Mouse (Mus musculus) B cell, adult 2 months (primary cell): ENCODE results near the gene Slc9a3r2.
A peak's percentile ranks its signal among the peaks of the same experiment; 100 is the strongest.

Source experiments
- DNase-seq, 2 experiments: peaks; one replicate each; pipeline ENCODE4 v3.0.0; 2022

Slc9a3r2 gene

GRCm38 (mm10) chr17:24635024-24635423, 15.1 kb downstream of the Slc9a3r2 start:
- DNase-seq, result no peak

GRCm38 (mm10) chr17:24633831-24634230, 16.3 kb downstream of the Slc9a3r2 start:
- no peak for DNase-seq

GRCm38 (mm10) chr17:24632813-24633449, 17.2 kb downstream of the Slc9a3r2 start:
- DNase-seq, result no peak

- DNase-seq, result peak; percentile 82 to 83
Measured at GRCm38 (mm10) chr17:24632167-24632812, 17.8 kb downstream of the Slc9a3r2 start, which contains the start of the genes Tsc2 and Nthl1. Gene Tsc2 (minus strand): TSS chr17:24632630. Gene Nthl1 (plus strand): TSS chr17:24632680.

GRCm38 (mm10) chr17:24630072-24630471, 20.1 kb downstream of the Slc9a3r2 start:
- no peak for DNase-seq

- peak; percentile 86 to 89 for DNase-seq
Measured at GRCm38 (mm10) chr17:24628646-24629045, 21.5 kb downstream of the Slc9a3r2 start.

- no peak for DNase-seq
Measured at GRCm38 (mm10) chr17:24625472-24625871, 24.7 kb downstream of the Slc9a3r2 start.

- DNase-seq, result no peak
Measured at GRCm38 (mm10) chr17:24617561-24618194, 32.4 kb downstream of the Slc9a3r2 start.

- no peak for DNase-seq
Measured at GRCm38 (mm10) chr17:24610711-24611110, 39.4 kb downstream of the Slc9a3r2 start.

- DNase-seq, result no peak
Measured at GRCm38 (mm10) chr17:24608874-24609273, 41.3 kb downstream of the Slc9a3r2 start.

- DNase-seq, result no peak
Measured at GRCm38 (mm10) chr17:24608370-24608769, 41.8 kb downstream of the Slc9a3r2 start.

GRCm38 (mm10) chr17:24604557-24604956, 45.6 kb downstream of the Slc9a3r2 start:
- DNase-seq, result no peak

GRCm38 (mm10) chr17:24603961-24604360, 46.2 kb downstream of the Slc9a3r2 start:
- DNase-seq, result no peak

- no peak for DNase-seq
Measured at GRCm38 (mm10) chr17:24600502-24600901, 49.6 kb downstream of the Slc9a3r2 start.

GRCm38 (mm10) chr17:24597989-24598388, 52.1 kb downstream of the Slc9a3r2 start:
- DNase-seq, result no peak

- no peak for DNase-seq
Measured at GRCm38 (mm10) chr17:24596471-24597183, 53.5 kb downstream of the Slc9a3r2 start.

- no peak for DNase-seq
Measured at GRCm38 (mm10) chr17:24596073-24596466, 54.1 kb downstream of the Slc9a3r2 start.

- DNase-seq, result no peak
Measured at GRCm38 (mm10) chr17:24595126-24596072, 54.7 kb downstream of the Slc9a3r2 start.

- DNase-seq, result no peak
Measured at GRCm38 (mm10) chr17:24593992-24594890, 55.9 kb downstream of the Slc9a3r2 start.

GRCm38 (mm10) chr17:24593248-24593647, 56.9 kb downstream of the Slc9a3r2 start:
- DNase-seq, result no peak

- DNase-seq, result no peak
Measured at GRCm38 (mm10) chr17:24591695-24592094, 58.4 kb downstream of the Slc9a3r2 start.
